Mouse (Mus musculus): Measurements from ENCODE around the gene Ssr4. TPM values are rescaled to one million over a fixed set of nuclear protein-coding genes. Genes with fewer than 3 reads are reported as not detected.

The Ssr4 gene
- polyA plus RNA-seq, 3 experiments from 2014 or later, result 206 to 265 (median 243) TPM

GRCm38 (mm10) chrX:73816596-73817314 lies 29.9 kb downstream of the Ssr4 start:
- ATAC-seq, result no peak

GRCm38 (mm10) chrX:73823747-73824146 lies 36.9 kb downstream of the Ssr4 start:
- ATAC-seq, result no peak

GRCm38 (mm10) chrX:73824185-73825151 lies 37.6 kb downstream of the Ssr4 start, which contains the start of gene Pdzd4:
Pdzd4 (minus strand) TSS chrX:73824969.
- no peak for ATAC-seq

- no peak for ATAC-seq
These were observed 48.9 kb downstream of the Ssr4 start for GRCm38 (mm10) chrX:73835731-73836130.

GRCm38 (mm10) chrX:73836691-73837090 lies 49.9 kb downstream of the Ssr4 start:
- no peak for ATAC-seq

Other genes with a start within 250 kb of the Ssr4 start
- gene Dusp9, start 147.6 kb upstream of the Ssr4 start, polyA plus RNA-seq (2017; shearing (Covaris generic)), result under 1 TPM in 1 of 3 experiments, not detected in 2; 0.34 TPM
- gene Pnck, start 126.9 kb upstream of the Ssr4 start, polyA plus RNA-seq (2017; shearing (Covaris generic)), result 1 to 10 TPM in 2 of 3 experiments, under 1 TPM in 1; 0.48 to 4.1 (median 2.3) TPM
- 1 to 10 TPM in 1 of 3 experiments, under 1 TPM in 2; 0.82 to 1.2 (median 0.86) TPM for gene Slc6a8, start 113.9 kb upstream of the Ssr4 start, polyA plus RNA-seq (2017; shearing (Covaris generic))
- gene Bcap31, start 70.9 kb upstream of the Ssr4 start, polyA plus RNA-seq (2017; shearing (Covaris generic)), result 100 to 1,000 TPM; 275 to 325 (median 313) TPM
- 10 to 100 TPM; 22.9 to 35.1 (median 34.0) TPM for gene Abcd1, start 70.4 kb upstream of the Ssr4 start, polyA plus RNA-seq (2017; shearing (Covaris generic))
- not detected for gene Plxnb3, start 29.9 kb upstream of the Ssr4 start, polyA plus RNA-seq (2017; shearing (Covaris generic))
- 1 to 10 TPM in 1 of 3 experiments, under 1 TPM in 2; 0.35 to 1.1 (median 0.59) TPM for gene Srpk3, start 12.6 kb upstream of the Ssr4 start, polyA plus RNA-seq (2017; shearing (Covaris generic))
- gene Idh3g, start 131 bp upstream of the Ssr4 start, polyA plus RNA-seq (2017; shearing (Covaris generic)), result 100 to 1,000 TPM; 135 to 184 (median 143) TPM
- under 1 TPM; 0.15 to 0.24 (median 0.15) TPM for gene Pdzd4, start 37.9 kb downstream of the Ssr4 start, polyA plus RNA-seq (2017; shearing (Covaris generic))
- gene Avpr2, start 105.1 kb downstream of the Ssr4 start, polyA plus RNA-seq (2017; shearing (Covaris generic)), result 1 to 10 TPM; 1.5 to 3.2 (median 2.7) TPM
- gene L1cam, start 109.1 kb downstream of the Ssr4 start, polyA plus RNA-seq (2017; shearing (Covaris generic)), result 10 to 100 TPM in 1 of 3 experiments, 1 to 10 TPM in 2; 5.6 to 21.3 (median 9.7) TPM
- 100 to 1,000 TPM; 114 to 148 (median 147) TPM for gene Arhgap4, start 134.8 kb downstream of the Ssr4 start, polyA plus RNA-seq (2017; shearing (Covaris generic))
- gene Naa10, start 134.9 kb downstream of the Ssr4 start, polyA plus RNA-seq (2017; shearing (Covaris generic)), result 100 to 1,000 TPM; 173 to 214 (median 188) TPM
- gene Renbp, start 143.8 kb downstream of the Ssr4 start, polyA plus RNA-seq (2017; shearing (Covaris generic)), result 10 to 100 TPM in 1 of 3 experiments, 1 to 10 TPM in 2; 4.2 to 10.0 (median 6.5) TPM
- gene Hcfc1, start 179.3 kb downstream of the Ssr4 start, polyA plus RNA-seq (2017; shearing (Covaris generic)), result 10 to 100 TPM; 35.4 to 39.1 (median 37.1) TPM
- 10 to 100 TPM; 21.3 to 32.3 (median 27.2) TPM for gene Irak1, start 236.9 kb downstream of the Ssr4 start, polyA plus RNA-seq (2017; shearing (Covaris generic))

Data from inflammation-experienced regulatory T-cells, adult 6 months (primary cell).